Mouse (Mus musculus) CH12.LX (cell line): ENCODE measurements around the gene Lrrc28. TPM values are rescaled to one million over a fixed set of nuclear protein-coding genes. Genes with fewer than 3 reads are reported as not detected.

Experiments
- DNase-seq: peaks from one replicate; pipeline ENCODE4 v3.0.0-alpha.2; 2013; ENCODE audit errors: extremely low read depth
- H3K27ac ChIP-seq: 2 replicates; pipeline ENCODE4 v1.5.1; 2012; ENCODE audit warnings: low read depth, mild to moderate bottlenecking, control low read depth, moderate library complexity; ENCODE audit not compliant: insufficient read depth
- H3K27me3 ChIP-seq: replicated peaks from 2 replicates; pipeline ENCODE3; 2012; ENCODE audit warnings: inconsistent platforms
- H3K36me3 ChIP-seq, 2 experiments: replicated peaks in 1 of 2; 2 replicates each; pipeline versions ENCODE3 to v1.6.1; 2012; ENCODE audit warnings: inconsistent platforms in 1 of 2, low read length in 1 of 2, mild to moderate bottlenecking in 1 of 2, mixed read lengths in 1 of 2, moderate library complexity in 1 of 2; ENCODE audit not compliant: control insufficient read depth in 1 of 2, insufficient read depth in 1 of 2
- H3K4me1 ChIP-seq, 2 experiments: 2 replicates each; pipeline ENCODE4 v1.6.1; 2012; ENCODE audit warnings: inconsistent platforms in 1 of 2, moderate library complexity in 1 of 2; ENCODE audit not compliant: insufficient read depth in 2 of 2, control insufficient read depth in 1 of 2
- H3K4me2 ChIP-seq: 2 replicates; pipeline ENCODE4 v1.6.1; 2012; ENCODE audit warnings: low read depth, mild to moderate bottlenecking, control low read depth; ENCODE audit not compliant: poor library complexity, insufficient read depth, severe bottlenecking
- H3K4me3 ChIP-seq, 3 experiments: fragments of 150-350 bp in 1 of 3; sonication (generic) in 1 of 3; replicated peaks in 1 of 3; 2 replicates each; pipeline versions ENCODE3 to v1.5.1; 2011 to 2012; ENCODE audit warnings: low read depth in 2 of 3, low read length in 2 of 3, mild to moderate bottlenecking in 2 of 3, moderate library complexity in 2 of 3, control low read depth in 1 of 3, improper control_type of control experiment in 1 of 3, inconsistent platforms in 1 of 3, mixed read lengths in 1 of 3; ENCODE audit not compliant: poor library complexity in 1 of 3
- H3K79me2 ChIP-seq: replicated peaks from 2 replicates; pipeline ENCODE4 v1.6.1; 2012; ENCODE audit warnings: mild to moderate bottlenecking, moderate library complexity; ENCODE audit not compliant: control insufficient read depth, poor library complexity, insufficient read depth, severe bottlenecking; ENCODE audit errors: extremely low read depth
- H3K9ac ChIP-seq: 2 replicates; pipeline ENCODE4 v1.6.1; 2012; ENCODE audit warnings: low read depth, mild to moderate bottlenecking, control low read depth, moderate library complexity; ENCODE audit not compliant: insufficient read depth
- H3K9me3 ChIP-seq: replicated peaks from 2 replicates; pipeline ENCODE3; 2012; ENCODE audit warnings: low read length, inconsistent platforms, mixed read lengths
- BHLHE40 ChIP-seq: IDR thresholded peaks from 2 replicates; pipeline ENCODE4 v1.6.1; 2011; ENCODE audit warnings: mild to moderate bottlenecking, low read depth, low read length, improper control_type of control experiment
- CHD1 ChIP-seq: IDR thresholded peaks from 2 replicates; pipeline ENCODE4 v1.6.1; 2012; ENCODE audit warnings: low read depth, low read length, improper control_type of control experiment, inconsistent platforms
- E2F4 ChIP-seq: IDR thresholded peaks from 2 replicates; pipeline ENCODE4 v1.6.1; 2011; ENCODE audit warnings: low read depth, low read length, improper control_type of control experiment; ENCODE audit not compliant: insufficient replicate concordance
- ELF1 ChIP-seq: IDR thresholded peaks from 2 replicates; pipeline ENCODE4 v1.6.1; 2014; ENCODE audit warnings: low read depth, mild to moderate bottlenecking, inconsistent platforms, low read length, improper control_type of control experiment
- EP300 ChIP-seq: IDR thresholded peaks from 2 replicates; pipeline ENCODE4 v1.6.1; 2011; ENCODE audit warnings: low read length, improper control_type of control experiment
- ETS1 ChIP-seq: conservative IDR thresholded peaks from 2 replicates; pipeline ENCODE4 v1.6.1; 2012; ENCODE audit warnings: low read depth, mild to moderate bottlenecking, inconsistent platforms, low read length, improper control_type of control experiment, moderate library complexity
- GABPA ChIP-seq: IDR thresholded peaks from 2 replicates; pipeline ENCODE4 v1.6.1; 2012; ENCODE audit warnings: low read depth, low read length, improper control_type of control experiment, inconsistent platforms; ENCODE audit not compliant: insufficient replicate concordance
- HCFC1 ChIP-seq: IDR thresholded peaks from 2 replicates; pipeline ENCODE4 v1.6.1; 2012; ENCODE audit warnings: low read depth, mild to moderate bottlenecking, inconsistent platforms, low read length, improper control_type of control experiment
- IRF4 ChIP-seq: IDR thresholded peaks from 2 replicates; pipeline ENCODE4 v1.6.1; 2014; ENCODE audit warnings: low read depth, mild to moderate bottlenecking, inconsistent platforms, low read length, improper control_type of control experiment
- JUN ChIP-seq: IDR thresholded peaks from 2 replicates; pipeline ENCODE4 v1.6.1; 2011; ENCODE audit warnings: low read depth, mild to moderate bottlenecking, low read length, improper control_type of control experiment, moderate library complexity; ENCODE audit not compliant: insufficient read depth
- MAFK ChIP-seq: IDR thresholded peaks from 2 replicates; pipeline ENCODE4 v1.6.1; 2011; ENCODE audit warnings: low read length, improper control_type of control experiment; ENCODE audit not compliant: insufficient replicate concordance
- MEF2A ChIP-seq: IDR thresholded peaks from 2 replicates; pipeline ENCODE4 v1.6.1; 2014; ENCODE audit warnings: low read depth, mild to moderate bottlenecking, inconsistent platforms, low read length, improper control_type of control experiment, borderline replicate concordance
- MXI1 ChIP-seq: IDR thresholded peaks from 2 replicates; pipeline ENCODE4 v1.6.1; 2011; ENCODE audit warnings: mild to moderate bottlenecking, low read depth, low read length, improper control_type of control experiment
- MYC ChIP-seq: IDR thresholded peaks from 2 replicates; pipeline ENCODE4 v1.6.1; 2011; ENCODE audit warnings: low read depth, mild to moderate bottlenecking, improper control_type of control experiment, low read length
- POLR2AphosphoS2 ChIP-seq: IDR thresholded peaks from 2 replicates; pipeline ENCODE4 v1.6.1; 2011; ENCODE audit warnings: low read depth, low read length, improper control_type of control experiment
- SIN3A ChIP-seq: IDR thresholded peaks from 2 replicates; pipeline ENCODE4 v1.6.1; 2012; ENCODE audit warnings: low read length, improper control_type of control experiment, inconsistent platforms
- SMC3 ChIP-seq: IDR thresholded peaks from 2 replicates; pipeline ENCODE4 v1.6.1; 2011; ENCODE audit warnings: low read depth, low read length, improper control_type of control experiment
- TBP ChIP-seq: conservative IDR thresholded peaks from 2 replicates; pipeline ENCODE4 v1.6.1; 2011; ENCODE audit warnings: low read depth, low read length, improper control_type of control experiment
- TCF12 ChIP-seq: IDR thresholded peaks from 2 replicates; pipeline ENCODE4 v1.6.1; 2014; ENCODE audit warnings: low read depth, mild to moderate bottlenecking, inconsistent platforms, low read length, improper control_type of control experiment
- UBTF ChIP-seq: IDR thresholded peaks from 2 replicates; pipeline ENCODE4 v1.6.1; 2012; ENCODE audit warnings: low read depth, mild to moderate bottlenecking, inconsistent platforms, low read length, improper control_type of control experiment, moderate library complexity
- USF1 ChIP-seq: IDR thresholded peaks from 2 replicates; pipeline ENCODE4 v1.6.1; 2014; ENCODE audit warnings: low read depth, mild to moderate bottlenecking, inconsistent platforms, low read length, improper control_type of control experiment
- USF2 ChIP-seq: conservative IDR thresholded peaks from 2 replicates; pipeline ENCODE4 v1.6.1; 2011; ENCODE audit warnings: low read depth, low read length, improper control_type of control experiment
- ZC3H11A ChIP-seq: IDR thresholded peaks from 2 replicates; pipeline ENCODE4 v1.6.1; 2012; ENCODE audit warnings: low read depth, mild to moderate bottlenecking, inconsistent platforms, low read length, improper control_type of control experiment
- ZKSCAN1 ChIP-seq: IDR thresholded peaks from 2 replicates; pipeline ENCODE4 v1.6.1; 2012; ENCODE audit warnings: low read depth, inconsistent platforms, low read length, improper control_type of control experiment, borderline replicate concordance
- ZMIZ1 ChIP-seq: IDR thresholded peaks from 2 replicates; pipeline ENCODE4 v1.6.1; 2012; ENCODE audit warnings: low read depth, mild to moderate bottlenecking, inconsistent platforms, low read length, improper control_type of control experiment
- dilution Hi-C: fragments of 300-500 bp; cut with MboI; formaldehyde crosslinking; loops from 2 replicates; pipeline ENCODE4 v1.14.3; 2020; ENCODE audit warnings: low sequenced_read_pairs; ENCODE audit not compliant: extremely low pct_unique_long_range_greater_than_20kb, extremely low pct_ligation_motif_present
- in situ Hi-C: fragments of 300-500 bp; cut with MboI; formaldehyde crosslinking; loops from 3 replicates; pipeline ENCODE4 v1.14.3; 2019; ENCODE audit warnings: low sequenced_read_pairs, low pct_ligation_motif_present, low pct_unique_long_range_greater_than_20kb, mixed read lengths
- polyA plus RNA-seq: library from polyadenylated mRNA; unstranded; fragments of >175 nt; gene quantifications from 2 replicates; pipeline ENCODE4 v1.2.1, GENCODE M21; 2012; ENCODE audit warnings: low read depth; ENCODE audit not compliant: insufficient read length
- total RNA-seq, 2 experiments: library from RNA; depleted of rRNA; stranded (reverse); fragments of 300-350 nt in 1 of 2; fragments of >200 nt in 1 of 2; gene quantifications; 2 replicates each; pipeline ENCODE4 v1.2.3; 2012 to 2014

The Lrrc28 gene
- total and polyA plus RNA-seq, 3 experiments, result 41.6 to 63.5 (median 59.2) TPM

DNA sequence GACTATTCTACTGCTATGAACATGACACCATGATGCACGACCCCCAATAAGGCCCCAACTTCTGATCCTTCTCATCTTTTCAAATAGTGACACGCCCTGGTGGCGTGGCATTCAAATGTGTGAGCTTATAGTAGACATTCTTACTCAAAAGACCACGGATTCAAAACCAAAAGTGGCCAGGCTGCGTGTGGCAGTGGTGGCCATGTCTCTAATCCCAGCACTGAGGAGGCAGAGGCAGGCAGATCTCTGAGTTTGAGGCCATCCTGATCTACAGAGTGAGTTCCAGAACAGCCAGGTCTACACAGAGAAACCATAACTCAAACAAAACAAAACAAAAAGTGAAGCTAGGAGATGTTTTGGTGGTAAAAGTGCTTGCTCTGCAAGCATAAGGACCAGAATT is 18.4 kb downstream of the Lrrc28 start:
- Histone ChIP-seq H3K79me2 (no peaks in the 10 kb centered on the region), H3K4me1 (peaks cover 0 to 10% of the 10 kb centered on the region in 2 experiments; a peak in 2 of 4 replicates), H3K9ac (no peak overlapping the region), H3K9me3 (no peaks in the 10 kb centered on the region), H3K4me2 (no peak overlapping the region), H3K27ac (no peak overlapping the region)
- dilution Hi-C loops, result no loop called here
- TF ChIP-seq ZMIZ1 (no peak), UBTF (no peak), SIN3A (no peak), GABPA (no peak), ELF1 (no peak), TCF12 (no peak), ZKSCAN1 (no peak), MXI1 (no peak), JUN (no peak), EP300 (no peak), USF2 (no peak), HCFC1 (no peak), TBP (no peak), MEF2A (no peak), BHLHE40 (no peak), ETS1 (no peak)
- TF ChIP-seq, all 38 proteins: peak for 0
- H3K36me3 ChIP-seq, result peaks cover 0 to 9% of the 10 kb centered on the region in 2 experiments
- in situ Hi-C loops, result loop anchor here (25.0 kb wide), 2 partner anchors 564 to 1189 kb away; partner anchors contain the start of gene Aldh1a3
- no peaks in the 10 kb centered on the region for H3K27me3 ChIP-seq
- no peak for DNase-seq
- H3K4me3 ChIP-seq, result no peak overlapping the region

DNA sequence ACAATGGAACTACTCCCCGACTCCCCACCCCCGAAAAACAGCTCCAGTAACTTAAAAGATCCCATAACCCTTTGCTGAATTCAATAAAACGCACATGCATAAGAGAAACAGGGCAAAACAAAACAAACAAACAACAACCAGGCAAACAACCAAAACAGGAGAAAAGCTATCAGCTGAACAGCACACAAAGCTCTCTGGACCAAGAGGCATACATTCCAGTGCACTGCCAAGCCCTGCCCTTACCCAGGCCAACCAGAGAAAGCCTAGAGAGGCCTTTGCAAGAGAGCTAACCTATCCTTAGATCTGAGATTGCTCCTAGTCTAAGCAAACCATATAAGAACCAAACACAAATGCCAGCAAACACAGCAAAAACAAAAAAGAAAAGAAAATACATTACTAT is 22.9 kb downstream of the Lrrc28 start:
- dilution Hi-C loops (no loop called here), in situ Hi-C loops (no loop called here)
- peaks cover 0 to 17% of the 10 kb centered on the region in 2 experiments; a peak in 3 of 4 replicates for H3K4me1 ChIP-seq
- H3K4me3 ChIP-seq, result no peak overlapping the region
- H3K27me3 ChIP-seq, result no peaks in the 10 kb centered on the region
- no peaks in the 10 kb centered on the region for H3K9me3 ChIP-seq
- H3K9ac ChIP-seq, result no peak overlapping the region
- DNase-seq, result no peak
- H3K36me3 ChIP-seq, result peaks cover 3 to 10% of the 10 kb centered on the region in 2 experiments
- no peak for TF ChIP-seq SIN3A
- TF ChIP-seq GABPA, result no peak
- TF ChIP-seq USF1, result no peak
- TF ChIP-seq USF2, result no peak
- no peak for TF ChIP-seq MAFK
- TF ChIP-seq MYC, result no peak
- TF ChIP-seq SMC3, result no peak
- TF ChIP-seq BHLHE40, result no peak
- TF ChIP-seq POLR2AphosphoS2, result no peak
- TF ChIP-seq CHD1, result no peak
- TF ChIP-seq ZC3H11A, result no peak
- TF ChIP-seq ZKSCAN1, result no peak
- no peak for TF ChIP-seq E2F4
- no peak for TF ChIP-seq ELF1
- no peak for TF ChIP-seq IRF4
- H3K27ac ChIP-seq, result no peak overlapping the region
- H3K4me2 ChIP-seq, result no peak overlapping the region
- peaks cover 5% of the 10 kb centered on the region; the same call in 1 of the 2 replicates for H3K79me2 ChIP-seq
